Mouse (Mus musculus): ENCODE measurements at regions not wholly inside any gene's neighbourhood (a gene's known extent, or its start where the extent isn't known, plus 50 kb on each side); places are given as distances from the start of the nearest gene placed in this dataset.

- TF ChIP-seq CTCF (IDR thresholded peaks at IDR 0.05; ENCODE audit: low read depth, low read length) (no peak), POLR2A (IDR thresholded peaks at IDR 0.05; ENCODE audit: extremely low read depth, insufficient read depth, low read length) (no peak)
Measured at GRCm38 (mm10) chr13:57061074-57061473, 165.3 kb upstream of the Trpc7 start.

All from liver, adult 2 months (tissue).